Mouse (Mus musculus) cerebellum, postnatal 14 days (tissue): ENCODE results near the gene Vamp5.

ENCODE experiments used
- DNase-seq, 2 experiments: peaks; one replicate each; pipeline ENCODE4 v3.0.0; 2021; ENCODE audit warnings: mixed read lengths in 2 of 2

The Vamp5 gene

GRCm38 (mm10) chr6:72389471-72389940, 9.2 kb upstream of the Vamp5 start:
- no peak for DNase-seq

GRCm38 (mm10) chr6:72388791-72389329, 8.6 kb upstream of the Vamp5 start:
- no peak for DNase-seq

GRCm38 (mm10) chr6:72388266-72388665, 8.0 kb upstream of the Vamp5 start:
- DNase-seq = no peak

GRCm38 (mm10) chr6:72387816-72388215, 7.5 kb upstream of the Vamp5 start:
- no peak for DNase-seq

- DNase-seq = no peak
Observed at GRCm38 (mm10) chr6:72386561-72386960, 6.3 kb upstream of the Vamp5 start.

GRCm38 (mm10) chr6:72385258-72385657, 5.0 kb upstream of the Vamp5 start:
- no peak for DNase-seq

- no peak for DNase-seq
Observed at GRCm38 (mm10) chr6:72383952-72384351, 3.7 kb upstream of the Vamp5 start.

GRCm38 (mm10) chr6:72383142-72383820, 3.0 kb upstream of the Vamp5 start:
- DNase-seq = no peak

- DNase-seq = no peak
Observed at GRCm38 (mm10) chr6:72382494-72382893, 2.2 kb upstream of the Vamp5 start.

- DNase-seq = no peak
Observed at GRCm38 (mm10) chr6:72379377-72380130, 714 bp downstream of the Vamp5 start.

GRCm38 (mm10) chr6:72378510-72379234, 1.6 kb downstream of the Vamp5 start:
- DNase-seq = no peak

GRCm38 (mm10) chr6:72374820-72375563, 5.3 kb downstream of the Vamp5 start:
- no peak for DNase-seq

- no peak for DNase-seq
Observed at GRCm38 (mm10) chr6:72374206-72374605, 6.1 kb downstream of the Vamp5 start.

- no peak for DNase-seq
Observed at GRCm38 (mm10) chr6:72373184-72373583, 7.1 kb downstream of the Vamp5 start.

GRCm38 (mm10) chr6:72371571-72371970, 8.7 kb downstream of the Vamp5 start:
- no peak for DNase-seq

- no peak for DNase-seq
Observed at GRCm38 (mm10) chr6:72371147-72371546, 9.1 kb downstream of the Vamp5 start.

- DNase-seq = no peak
Observed at GRCm38 (mm10) chr6:72370091-72370490, 10.2 kb downstream of the Vamp5 start.

GRCm38 (mm10) chr6:72369557-72369956, 10.7 kb downstream of the Vamp5 start:
- DNase-seq = no peak

- DNase-seq = no peak
Observed at GRCm38 (mm10) chr6:72367460-72367974, 12.8 kb downstream of the Vamp5 start.

- no peak for DNase-seq
Observed at GRCm38 (mm10) chr6:72366844-72367443, 13.3 kb downstream of the Vamp5 start, which contains the start of gene Rnf181. Gene Rnf181, minus strand, starts transcription at chr6:72366956.

GRCm38 (mm10) chr6:72366304-72366703, 14.0 kb downstream of the Vamp5 start:
- no peak for DNase-seq

- no peak for DNase-seq
Observed at GRCm38 (mm10) chr6:72364985-72365384, 15.3 kb downstream of the Vamp5 start.
